Comparison of ENCODE assay signal across 18 mouse cellular contexts in genomic region chr4:153717273-153717672, GRCm38 (mm10).
"Had no signal": no experiment of that assay in that cellular context is flagged by ENCODE, and none has a peak within 500 bp of the region (broad histone marks: within the 10 kb centered on the region; RNA-seq: fewer than 3 reads in every experiment).

No protein-coding gene starts in this region.

- H3K27ac ChIP-seq: midbrain, embryonic 10.5 days; midbrain, embryonic 12.5 days; neural tube, embryonic 13.5 days; neural tube, embryonic 15.5 days had no signal

- H3K9ac ChIP-seq: lung, embryonic 14.5 days; midbrain, embryonic 12.5 days; neural tube, embryonic 13.5 days; neural tube, embryonic 15.5 days had no signal

- H3K9me3 ChIP-seq: midbrain, embryonic 10.5 days; midbrain, embryonic 12.5 days; neural tube, embryonic 13.5 days; neural tube, embryonic 15.5 days had no signal

- H3K27me3 ChIP-seq: neural tube, embryonic 13.5 days; neural tube, embryonic 15.5 days had no signal

- DNase-seq: lung, adult 18-20 months; lung, embryonic 14.5 days; lung, postnatal 10 days; lung, postnatal 4 days; midbrain, embryonic 14.5 days; retina, postnatal 1 day; right cerebral cortex, postnatal 14 days; right cerebral cortex, postnatal 4 days; spleen, adult 18-20 months; thymus, adult 18-20 months; thymus, postnatal 14 days; thymus, postnatal 36 days had no signal

- H3K36me3 ChIP-seq: midbrain, embryonic 10.5 days; midbrain, embryonic 12.5 days; neural tube, embryonic 13.5 days; neural tube, embryonic 15.5 days had no signal

- H3K4me3 ChIP-seq: midbrain, embryonic 10.5 days; midbrain, embryonic 12.5 days; myocyte; neural tube, embryonic 13.5 days; neural tube, embryonic 15.5 days had no signal

- H3K4me2 ChIP-seq: lung, embryonic 14.5 days; midbrain, embryonic 12.5 days; neural tube, embryonic 13.5 days; neural tube, embryonic 15.5 days had no signal

- ATAC-seq: midbrain, embryonic 16.5 days had no signal
